Mouse (Mus musculus) lung, postnatal 25 days (tissue): ENCODE results near the gene Ak5.

Experiments used
- DNase-seq: peaks from one replicate; pipeline ENCODE4 v3.0.0; 2022; ENCODE audit warnings: low spot score

Ak5 gene

GRCm38 (mm10) chr3:152564516-152565113, 103.5 kb downstream of the Ak5 start:
- DNase-seq, result no peak

DNA sequence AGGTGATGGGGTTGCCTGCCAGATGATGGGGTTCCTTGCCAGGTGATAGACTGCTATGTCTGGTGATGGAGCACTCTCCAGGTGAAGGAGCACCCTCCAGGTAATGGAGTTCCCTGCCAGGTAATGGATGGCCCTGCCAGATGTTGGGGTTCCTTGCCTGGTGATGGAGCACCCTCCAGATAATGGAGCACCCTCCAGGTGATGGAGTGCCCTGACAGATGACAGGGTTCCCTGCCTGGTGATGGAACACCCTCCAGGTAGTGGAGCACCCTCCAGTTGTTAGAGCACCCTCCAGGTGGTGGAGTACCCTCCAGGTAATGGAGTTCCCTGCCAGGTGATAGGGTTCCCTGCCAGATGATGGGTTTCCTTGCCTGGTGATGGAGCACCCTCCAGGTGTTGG, 104.3 kb downstream of the Ak5 start:
- no peak for DNase-seq

DNA sequence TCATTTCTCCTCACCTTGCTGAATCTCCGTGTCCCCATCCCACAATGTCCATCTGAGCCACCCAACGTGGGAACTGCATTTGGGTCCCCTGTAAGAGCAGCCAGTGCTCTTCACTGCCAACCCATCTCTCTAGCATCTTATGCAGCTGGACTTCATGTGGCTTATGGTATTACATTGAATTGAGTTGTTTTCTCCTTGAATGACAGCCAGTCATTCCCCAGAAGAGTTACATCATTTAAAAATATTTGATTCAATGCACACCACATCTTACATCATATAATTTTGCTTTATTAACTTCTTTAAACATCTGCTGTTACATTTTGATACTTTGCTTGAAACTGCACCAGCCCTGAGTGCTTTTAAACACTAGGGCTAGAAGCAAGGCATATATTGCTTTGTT, 106.5 kb downstream of the Ak5 start:
- DNase-seq, result no peak

DNA sequence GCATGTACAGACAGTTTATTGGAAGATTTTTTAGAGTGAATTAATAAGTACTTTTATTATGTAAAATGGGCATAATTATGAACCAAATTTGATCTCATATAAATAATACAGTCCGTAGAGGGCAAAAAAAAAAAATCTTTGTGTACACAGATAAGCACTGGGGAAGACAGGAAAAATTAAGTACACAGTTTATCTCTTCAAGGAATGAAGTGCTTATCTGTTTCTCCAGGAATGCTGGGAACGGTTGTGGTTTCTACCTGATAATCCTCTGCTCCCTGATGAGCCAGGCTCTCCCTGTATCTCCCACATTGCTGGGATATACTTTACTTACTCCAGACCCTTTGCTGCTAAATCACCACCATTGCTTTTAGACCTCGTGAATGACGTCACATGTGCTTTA, 108.9 kb downstream of the Ak5 start:
- DNase-seq, result no peak

- DNase-seq, result no peak
Measured at GRCm38 (mm10) chr3:152558106-152558505, 110.1 kb downstream of the Ak5 start.

DNA sequence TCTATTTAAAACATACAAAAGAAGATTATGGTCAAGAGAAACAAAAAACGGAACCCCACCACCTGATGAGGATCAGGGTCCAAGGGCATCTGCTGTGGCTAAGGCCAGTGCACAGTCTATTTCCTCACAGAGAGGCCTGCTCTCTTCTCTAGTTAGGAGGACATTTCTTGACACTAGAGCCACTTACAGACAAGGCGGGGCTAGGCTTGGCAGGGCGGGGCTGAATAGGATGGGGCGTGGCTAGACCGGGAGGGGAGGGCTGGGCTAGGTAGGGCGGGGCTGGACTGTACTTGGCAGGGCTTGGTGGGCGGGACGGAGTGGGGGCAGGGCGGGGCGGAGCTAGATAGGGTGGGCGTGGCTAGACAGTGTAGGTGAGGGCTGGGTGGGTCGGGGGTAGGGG, 110.5 kb downstream of the Ak5 start:
- no peak for DNase-seq

GRCm38 (mm10) chr3:152556919-152557318, 111.2 kb downstream of the Ak5 start:
- no peak for DNase-seq

GRCm38 (mm10) chr3:152556435-152556834, 111.7 kb downstream of the Ak5 start:
- DNase-seq, result no peak

- no peak for DNase-seq
Measured at GRCm38 (mm10) chr3:152555216-152555615, 112.9 kb downstream of the Ak5 start.

DNA sequence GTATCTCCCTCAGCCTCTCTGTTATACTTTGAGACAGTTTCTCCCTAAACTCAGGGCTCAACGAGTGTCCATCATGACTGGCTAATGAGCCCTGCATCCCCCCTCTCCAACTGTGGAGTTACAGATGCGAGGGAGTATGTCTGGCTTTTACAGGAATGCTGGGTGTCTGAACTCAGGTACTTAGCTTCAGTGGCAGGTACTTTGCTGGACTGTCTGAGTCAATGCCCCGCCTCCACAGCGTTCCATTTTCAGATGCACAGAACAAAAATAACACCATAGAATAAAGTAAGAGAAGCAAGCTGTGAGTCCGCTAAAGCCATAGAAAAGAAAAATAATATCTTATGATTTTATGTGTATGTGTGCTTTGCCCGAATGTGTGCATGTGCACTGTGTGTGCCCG, 113.8 kb downstream of the Ak5 start:
- DNase-seq, result no peak

DNA sequence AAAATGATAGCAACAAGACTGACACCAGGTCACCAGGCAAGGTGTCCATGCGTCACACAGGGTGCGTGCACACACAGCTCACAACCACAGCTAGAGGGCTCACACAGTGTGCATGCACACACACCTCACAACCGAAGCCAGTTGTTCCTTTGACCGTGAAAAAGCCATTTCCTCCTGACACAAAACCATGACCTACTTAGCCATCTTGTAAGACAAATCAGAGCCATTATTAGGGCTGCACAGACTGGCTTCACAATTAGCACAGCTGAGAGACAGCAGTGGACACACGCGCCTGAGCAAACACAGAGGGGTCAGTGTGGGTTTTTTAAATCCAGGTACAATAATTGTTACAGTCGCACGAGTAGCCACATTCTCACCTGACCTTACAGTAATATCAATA, 115.5 kb downstream of the Ak5 start:
- no peak for DNase-seq

DNA sequence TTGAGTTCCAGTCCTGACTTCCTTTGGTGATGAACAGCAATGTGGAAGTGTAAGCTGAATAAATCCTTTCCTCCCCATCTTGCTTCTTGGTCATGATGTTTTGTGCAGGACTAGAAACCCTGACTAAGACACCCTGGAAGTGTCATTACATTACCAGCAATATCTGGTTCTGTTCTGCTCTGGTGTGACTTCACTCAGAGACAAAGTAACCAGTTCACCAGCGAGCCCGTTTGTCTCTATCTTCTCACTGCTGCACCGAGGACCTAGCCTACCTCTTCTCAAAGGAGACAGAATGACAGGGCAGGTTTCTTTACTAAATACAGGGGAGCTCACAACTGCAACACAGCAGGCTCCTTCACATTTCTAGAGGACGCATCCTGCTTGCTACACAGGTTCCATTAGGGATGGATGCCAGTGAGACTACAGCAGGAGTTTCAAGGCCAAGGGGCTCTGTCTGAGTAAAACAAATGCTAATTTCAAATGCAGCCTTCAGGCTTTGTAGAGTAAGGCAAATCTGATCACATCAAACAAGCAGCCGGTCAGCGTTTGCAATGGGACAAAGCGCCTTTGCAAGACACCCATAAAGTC, 117.5 kb downstream of the Ak5 start:
- no peak for DNase-seq

GRCm38 (mm10) chr3:152550031-152550430, 118.1 kb downstream of the Ak5 start:
- no peak for DNase-seq

- DNase-seq, result no peak
Measured at GRCm38 (mm10) chr3:152544921-152545320, 123.2 kb downstream of the Ak5 start.

GRCm38 (mm10) chr3:152542298-152542697, 125.9 kb downstream of the Ak5 start:
- no peak for DNase-seq

DNA sequence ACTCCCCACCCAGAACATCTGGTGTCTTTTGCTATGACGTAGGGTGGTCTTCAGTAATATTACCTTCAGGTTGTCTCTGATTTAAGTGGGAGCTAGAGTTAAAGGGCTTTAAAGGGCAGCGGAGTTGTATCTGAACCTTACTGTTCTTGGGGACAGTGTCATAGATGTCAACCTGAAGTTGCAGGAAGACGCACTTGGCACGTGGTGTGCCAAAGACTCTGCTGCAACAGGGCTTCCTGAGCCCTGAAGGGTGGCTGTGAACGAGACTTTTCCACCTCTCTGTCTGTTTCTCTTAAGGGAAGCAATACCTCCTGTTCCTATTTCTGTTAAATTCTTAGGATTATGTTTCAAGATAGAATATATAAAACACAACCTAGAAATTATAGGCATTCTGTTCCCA, 137.8 kb downstream of the Ak5 start:
- DNase-seq, result no peak

GRCm38 (mm10) chr3:152529058-152529972, 138.8 kb downstream of the Ak5 start:
- no peak for DNase-seq

DNA sequence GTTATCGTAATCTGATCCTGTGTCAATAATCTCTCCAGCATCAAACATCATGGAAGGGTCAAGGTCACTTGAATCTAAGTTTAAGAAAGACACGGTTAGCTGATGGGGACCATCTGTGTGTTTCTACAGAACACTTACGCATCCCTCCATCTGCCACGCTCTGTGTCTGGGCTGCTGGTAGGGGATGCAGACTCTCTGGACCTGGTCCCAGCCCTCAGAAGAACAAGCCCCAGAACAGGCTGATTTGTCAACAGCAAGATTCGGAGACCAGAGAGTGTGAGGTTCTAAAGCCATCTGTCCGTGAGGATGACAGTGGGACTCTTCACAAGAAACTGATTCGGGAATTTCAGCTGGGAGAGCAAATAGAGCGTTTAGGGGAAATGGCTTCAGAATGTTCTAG, 141.4 kb downstream of the Ak5 start:
- no peak for DNase-seq

- DNase-seq, result no peak
Measured at GRCm38 (mm10) chr3:152523315-152523638, 144.9 kb downstream of the Ak5 start.

DNA sequence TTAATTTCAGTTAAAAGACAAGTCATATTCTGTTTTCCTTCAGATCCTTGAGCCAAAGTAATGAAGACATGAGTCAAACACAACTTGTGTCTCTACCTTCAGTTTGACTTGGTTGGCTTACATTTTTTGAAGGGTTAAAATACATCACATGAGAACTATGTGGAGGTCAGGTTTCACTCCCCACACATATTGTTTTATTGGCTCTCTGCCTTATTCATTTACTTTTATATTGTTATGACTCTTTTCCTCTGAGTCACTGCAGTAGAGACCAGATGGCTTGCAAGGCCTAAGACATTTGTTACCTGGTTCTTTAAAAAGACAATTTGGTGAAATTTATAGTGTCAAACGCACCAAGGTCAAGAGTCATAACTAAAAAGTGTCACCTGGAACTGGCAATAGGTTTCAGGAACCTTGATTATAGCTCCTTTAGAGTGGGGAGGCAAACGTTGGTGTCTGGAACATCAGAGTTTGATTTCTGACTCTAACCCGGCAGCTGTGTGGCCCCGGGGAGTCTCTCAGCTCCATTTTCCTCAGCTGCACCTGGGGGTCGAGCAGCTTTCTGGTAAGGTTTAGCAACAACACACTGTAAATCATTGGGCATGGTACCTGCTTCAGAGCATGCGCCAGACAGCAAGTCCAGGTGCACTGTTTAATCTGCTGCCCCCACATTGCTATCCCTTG, 145.4 kb downstream of the Ak5 start:
- DNase-seq, result no peak

DNA sequence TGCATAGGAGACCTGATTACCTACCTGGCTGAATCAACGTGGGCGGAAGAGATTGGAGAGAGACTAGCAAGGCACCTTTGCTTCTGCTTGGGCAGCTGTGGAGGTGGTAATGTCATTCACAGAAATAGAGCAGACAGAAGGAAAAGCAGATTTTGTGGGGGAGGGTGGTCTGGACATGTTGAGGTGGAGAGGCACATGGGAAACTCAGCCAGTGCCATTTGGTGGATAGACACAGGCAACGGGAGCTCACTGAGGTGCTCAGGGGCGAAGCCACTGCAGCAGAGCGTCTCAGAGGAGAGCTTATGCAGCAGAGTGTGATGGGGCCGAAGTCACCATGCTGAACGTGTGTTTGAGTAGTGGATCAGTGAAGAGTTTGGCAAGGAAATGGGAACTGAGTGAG, 147.1 kb downstream of the Ak5 start:
- DNase-seq, result no peak

GRCm38 (mm10) chr3:152520074-152520473, 148.1 kb downstream of the Ak5 start:
- no peak for DNase-seq

- DNase-seq, result no peak
Measured at GRCm38 (mm10) chr3:152519556-152519955, 148.6 kb downstream of the Ak5 start.
